Mouse (Mus musculus): ENCODE data around the gene Gdpd2. TPM values are rescaled to one million over a fixed set of nuclear protein-coding genes. Genes with fewer than 3 reads are reported as not detected.

Gene Gdpd2
- total RNA-seq (2015) = 1.2 and 4.7 TPM in 2 replicates
- 0.73 and 2.7 TPM in 2 replicates for total RNA-seq (2017)

DNA sequence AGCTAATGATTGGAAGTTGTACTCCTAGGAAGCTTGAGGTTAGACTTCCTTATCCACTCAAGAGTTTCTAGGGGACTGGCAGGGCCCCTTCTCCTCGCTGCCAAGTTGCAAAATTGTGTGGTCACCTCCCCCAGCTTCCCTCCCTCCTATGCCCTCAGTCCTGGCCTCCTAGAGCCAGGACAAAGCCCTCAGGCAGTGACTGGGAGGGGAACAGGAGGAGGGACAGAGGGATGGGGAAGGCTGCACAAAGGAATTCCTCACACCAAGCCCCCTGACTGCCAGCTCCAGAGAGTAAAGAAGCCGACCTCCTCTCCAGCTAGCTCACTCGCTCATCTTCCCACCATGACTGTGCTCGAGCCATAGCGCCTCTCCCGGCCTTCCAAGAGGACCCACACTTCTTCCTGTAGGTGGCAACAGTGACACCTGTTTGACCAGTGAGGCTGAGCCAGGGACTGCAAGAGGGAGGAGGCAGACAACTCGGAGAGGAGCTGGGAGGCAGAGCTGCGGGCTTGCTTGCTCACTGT is at the start of gene Gdpd2:
TSS of gene Gdpd2 (plus strand) at position 209 of the 524 bp plus-strand sequence.
- peak; percentile 40 for ATAC-seq (ENCODE audit: poor library complexity, severe bottlenecking)

DNA sequence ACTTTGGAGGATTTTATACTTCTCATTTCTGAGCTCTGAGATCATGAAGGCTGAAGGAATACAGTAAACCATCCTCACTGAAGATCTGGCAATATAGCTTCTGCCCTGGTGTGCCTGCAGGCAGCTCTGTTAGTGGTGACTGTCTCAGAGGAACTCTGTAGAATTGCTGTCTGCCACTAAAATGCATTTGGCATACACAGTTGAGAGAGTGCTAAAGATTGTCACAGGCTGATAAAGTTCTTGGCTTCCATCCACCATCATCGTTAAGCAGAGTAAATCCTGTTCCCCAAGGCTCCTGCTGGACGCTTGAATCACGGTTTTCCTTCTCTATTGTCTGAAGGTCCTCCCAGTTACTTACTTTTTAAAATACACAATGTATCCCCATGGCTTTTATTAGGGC is 43.1 kb upstream of the Gdpd2 start:
- no peak for ATAC-seq (ENCODE audit: poor library complexity, severe bottlenecking)

DNA sequence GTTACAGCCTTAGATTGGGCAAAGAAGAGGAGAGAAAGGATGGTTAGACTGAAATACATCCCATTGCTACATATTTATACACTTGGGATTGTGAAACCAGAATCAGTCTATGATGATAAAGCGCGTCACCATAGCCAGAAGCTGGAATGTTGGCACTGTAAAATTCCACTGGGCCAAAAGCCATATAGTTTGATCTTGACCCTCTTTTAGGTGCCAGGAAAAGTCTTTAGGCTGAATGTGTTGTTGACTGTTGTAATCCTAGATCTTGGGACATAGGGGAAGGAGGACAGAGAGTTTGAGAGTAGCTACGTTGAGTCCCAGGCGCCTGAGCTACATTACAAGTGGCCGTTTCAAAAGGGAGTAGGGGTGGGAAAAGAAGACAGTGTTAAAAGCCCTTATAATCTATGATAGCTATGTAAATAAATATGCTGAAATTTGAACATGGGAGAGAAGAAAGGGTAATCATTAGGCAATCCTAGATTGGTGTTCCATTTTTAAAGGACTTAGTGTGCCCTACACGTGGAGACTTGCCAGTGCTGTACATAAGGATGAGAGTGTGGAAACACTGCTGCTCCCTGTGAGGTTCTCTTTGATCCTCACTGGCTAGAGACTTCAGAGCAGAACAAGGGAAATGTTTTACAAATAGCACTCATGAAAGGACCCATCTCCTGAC is 42.2 kb upstream of the Gdpd2 start:
- ATAC-seq (ENCODE audit: poor library complexity, severe bottlenecking) = no peak

DNA sequence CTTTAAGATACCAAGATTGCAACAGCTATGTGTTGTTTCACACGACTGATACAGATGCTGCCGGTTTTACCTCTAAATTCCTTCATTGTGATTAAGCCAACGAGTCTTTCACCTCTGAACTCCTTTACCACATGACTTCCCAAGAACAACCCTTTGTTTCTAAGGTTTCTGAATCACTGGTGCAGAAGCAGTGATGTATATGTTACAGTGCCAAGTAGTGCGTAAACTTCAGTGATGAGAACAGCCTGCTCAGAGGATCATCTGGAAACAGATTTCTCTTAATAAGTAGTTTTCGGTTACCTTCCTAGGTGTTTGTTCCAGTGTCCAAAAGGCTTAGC is 41.7 kb upstream of the Gdpd2 start:
- no peak for ATAC-seq (ENCODE audit: poor library complexity, severe bottlenecking)

DNA sequence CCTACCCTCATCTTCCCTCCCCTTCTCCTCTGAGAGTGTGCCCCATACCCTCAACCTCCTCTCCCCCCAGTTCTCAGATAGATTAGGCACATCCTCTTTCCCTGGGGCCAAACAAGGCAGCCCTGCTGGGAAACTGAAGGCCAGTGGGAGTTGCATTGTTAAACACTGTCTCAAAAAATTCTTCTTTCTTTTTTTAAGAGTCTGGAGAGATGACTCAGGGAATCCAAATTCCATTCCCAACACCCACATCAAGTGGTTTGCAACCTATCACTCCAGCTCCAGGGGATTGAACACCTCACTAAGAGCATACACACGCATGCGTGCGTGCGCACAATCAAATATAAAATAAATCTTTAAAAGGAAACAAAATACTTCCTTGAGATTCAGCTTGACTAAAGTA is 32.9 kb upstream of the Gdpd2 start:
- ATAC-seq (ENCODE audit: poor library complexity, severe bottlenecking) = no peak

DNA sequence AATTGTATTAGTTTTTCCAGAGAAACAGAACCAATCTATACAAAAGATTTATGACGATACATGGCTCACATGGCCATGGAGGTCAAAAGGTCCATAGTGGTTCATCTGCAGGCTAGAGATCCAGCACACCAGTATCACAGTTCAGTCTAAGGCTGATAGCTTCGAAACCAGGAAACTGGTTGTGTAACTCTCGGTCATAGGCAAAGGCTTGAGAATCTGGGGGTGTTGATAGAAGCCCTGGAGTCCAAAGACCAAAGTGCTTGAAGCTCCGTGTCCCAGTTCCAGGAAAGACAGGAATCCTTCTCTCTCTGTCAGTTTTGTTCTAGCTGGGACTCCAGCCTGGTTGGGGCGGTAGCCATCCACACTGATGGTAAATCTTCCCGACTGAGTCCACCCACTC is 21.6 kb upstream of the Gdpd2 start:
- ATAC-seq (ENCODE audit: poor library complexity, severe bottlenecking) = no peak

DNA sequence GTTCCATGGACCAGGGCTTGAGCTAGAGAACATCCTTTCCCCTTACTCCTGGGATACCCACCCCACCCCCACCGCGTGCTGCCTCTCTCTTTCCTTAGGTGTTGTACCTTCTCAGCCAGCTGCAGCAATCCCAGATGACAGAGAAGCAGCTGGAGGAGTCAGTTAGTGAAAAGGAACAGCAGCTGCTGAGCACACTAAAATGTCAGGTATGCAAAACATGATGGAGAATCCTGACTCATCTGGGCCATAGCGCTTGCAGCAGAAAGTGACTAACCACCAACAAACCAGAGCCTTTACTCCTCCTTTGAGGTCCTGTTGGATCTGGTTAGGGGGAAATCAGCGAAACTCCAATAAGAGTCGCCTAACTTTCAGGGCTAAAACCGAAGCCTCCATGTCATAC is 13.5 kb upstream of the Gdpd2 start:
- ATAC-seq (ENCODE audit: poor library complexity, severe bottlenecking) = no peak

DNA sequence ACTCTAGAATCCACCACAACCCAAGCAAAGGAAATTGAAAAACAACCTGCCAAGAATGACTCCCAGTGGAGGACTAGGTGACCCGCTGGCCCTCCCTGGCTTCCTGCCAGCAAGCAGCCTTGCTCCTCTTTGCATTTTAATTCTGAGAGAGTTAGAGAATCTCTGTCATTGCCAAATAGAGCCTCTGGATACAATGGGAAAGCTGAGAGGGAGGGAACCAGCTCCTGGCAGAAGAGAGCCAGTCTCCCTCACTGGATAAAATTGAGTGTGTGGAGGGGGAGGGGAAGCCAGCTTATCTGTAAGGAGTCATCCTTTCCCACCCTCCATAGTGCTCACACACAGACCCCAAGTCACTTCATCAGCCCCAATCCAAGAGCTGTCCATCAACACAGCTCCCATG is 726 bp upstream of the Gdpd2 start:
- no peak for ATAC-seq (ENCODE audit: poor library complexity, severe bottlenecking)

DNA sequence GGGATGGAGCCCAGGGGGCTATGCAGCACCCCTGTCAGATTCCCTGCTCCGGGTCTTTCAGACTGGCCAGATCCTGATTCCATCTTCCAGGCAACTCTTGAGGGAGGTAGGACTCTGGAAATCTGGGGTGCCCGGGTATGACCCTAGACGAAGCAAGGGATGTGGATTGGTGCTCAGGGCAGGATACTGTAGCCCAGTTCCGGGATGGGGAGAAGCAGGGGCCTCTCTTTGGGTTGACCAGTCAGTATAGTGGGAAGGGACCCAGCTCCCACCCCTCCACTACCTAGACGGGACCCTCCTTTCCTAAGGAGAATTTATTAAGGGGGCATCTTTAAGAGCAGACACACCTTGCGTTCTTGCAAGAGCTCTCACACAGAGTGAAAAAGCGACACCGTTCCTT is 593 bp downstream of the Gdpd2 start:
- ATAC-seq (ENCODE audit: poor library complexity, severe bottlenecking) = no peak

DNA sequence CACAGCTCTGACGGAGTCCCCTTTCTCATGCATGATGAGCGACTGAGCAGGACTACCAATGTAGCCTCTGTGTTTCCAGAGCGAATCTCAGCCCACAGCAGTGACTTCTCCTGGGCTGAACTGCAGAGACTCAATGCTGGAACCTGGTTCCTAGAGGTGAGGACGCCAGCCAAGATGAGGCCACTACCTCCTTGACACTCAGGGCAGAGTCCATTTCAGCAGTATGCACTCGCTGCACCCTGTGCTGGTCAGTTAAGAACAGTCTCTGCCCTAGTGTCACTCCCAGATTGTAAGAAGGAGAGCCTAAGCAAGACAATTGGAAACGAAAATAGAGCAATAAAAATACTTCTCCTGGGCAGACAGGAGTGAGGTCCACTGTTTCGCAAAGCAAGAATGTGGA is 4.7 kb downstream of the Gdpd2 start:
- ATAC-seq (ENCODE audit: poor library complexity, severe bottlenecking) = no peak

DNA sequence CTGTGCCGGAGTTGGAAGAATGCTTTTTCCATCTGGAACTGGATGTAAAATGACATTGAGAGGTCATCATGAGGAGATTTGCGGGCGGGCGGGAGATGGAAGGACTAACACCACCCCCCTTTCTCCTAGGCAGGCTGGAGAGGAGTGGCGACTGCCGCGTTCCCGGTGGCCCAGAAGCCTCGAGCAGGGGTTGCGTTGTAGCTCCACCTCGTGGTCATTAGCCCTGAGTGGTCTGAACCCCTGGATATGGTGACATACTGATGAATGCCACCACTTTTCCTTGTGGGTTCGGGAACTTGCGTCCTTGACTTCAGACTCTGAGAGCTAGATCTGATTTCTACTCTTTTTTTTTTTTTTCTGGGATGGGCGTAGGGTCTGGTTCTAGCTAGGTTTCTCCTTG is 9.2 kb downstream of the Gdpd2 start:
- ATAC-seq (ENCODE audit: poor library complexity, severe bottlenecking) = peak; percentile 80

DNA sequence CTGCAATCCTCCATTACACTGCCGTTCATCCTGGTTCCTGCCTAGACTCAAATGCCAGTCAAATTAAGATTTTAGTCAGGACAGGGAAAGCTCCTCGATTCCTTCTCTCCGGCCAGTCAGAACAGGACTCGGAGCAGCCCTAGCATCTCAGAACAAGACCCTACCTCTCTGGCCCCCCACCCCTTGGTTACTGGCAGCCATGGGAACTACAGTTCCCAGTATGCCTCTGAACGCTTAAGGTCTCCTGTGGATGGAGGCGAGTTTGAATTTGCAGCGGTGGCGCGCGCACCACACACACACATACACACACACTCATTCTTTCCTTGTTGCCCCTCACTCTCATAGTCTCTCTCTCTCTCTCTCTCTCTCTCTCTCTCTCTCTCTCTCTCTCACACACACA is 9.8 kb downstream of the Gdpd2 start:
- no peak for ATAC-seq (ENCODE audit: poor library complexity, severe bottlenecking)

DNA sequence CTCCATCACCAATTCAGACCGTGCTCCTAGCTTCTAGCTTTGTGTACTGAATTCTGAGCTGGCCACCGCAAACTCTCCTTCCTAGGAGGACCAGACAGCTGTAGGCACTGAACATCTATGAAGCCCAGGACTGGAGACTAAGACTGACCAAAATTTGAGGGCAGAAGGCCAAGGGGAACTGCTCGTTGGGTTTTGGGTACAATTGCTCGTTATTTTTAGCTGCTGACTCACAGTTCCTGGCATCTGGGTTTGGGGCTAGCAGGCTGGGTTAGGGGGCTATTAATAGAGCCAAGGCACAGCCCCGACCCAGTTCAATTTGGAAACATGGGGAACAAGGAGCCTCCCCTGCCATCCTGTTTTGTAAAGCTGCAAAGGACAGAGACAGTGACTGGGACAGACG is 11.1 kb downstream of the Gdpd2 start:
- peak; percentile 69 for ATAC-seq (ENCODE audit: poor library complexity, severe bottlenecking)

DNA sequence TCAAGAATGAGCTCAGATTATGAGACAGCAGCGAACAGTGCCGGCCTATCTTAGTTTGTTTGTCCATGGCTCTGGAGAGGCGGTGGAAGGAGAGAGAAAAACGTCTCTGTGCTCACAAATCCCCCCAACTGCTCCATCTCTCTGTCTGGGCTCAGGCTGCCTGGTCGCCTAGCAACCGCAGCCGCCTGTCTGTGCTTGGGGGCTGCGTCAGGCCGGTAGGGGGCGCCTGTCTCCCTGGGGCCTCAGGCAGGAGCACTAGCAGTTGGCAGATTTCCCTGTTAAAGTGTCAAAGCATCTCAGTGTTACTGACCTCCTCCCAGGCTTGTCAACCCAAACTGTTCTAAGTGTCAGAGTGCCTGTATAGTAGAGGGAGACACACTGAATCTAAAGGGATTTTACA is 12.3 kb downstream of the Gdpd2 start:
- peak; percentile 32; the same call in 1 of the 2 replicates for ATAC-seq (ENCODE audit: poor library complexity, severe bottlenecking)

DNA sequence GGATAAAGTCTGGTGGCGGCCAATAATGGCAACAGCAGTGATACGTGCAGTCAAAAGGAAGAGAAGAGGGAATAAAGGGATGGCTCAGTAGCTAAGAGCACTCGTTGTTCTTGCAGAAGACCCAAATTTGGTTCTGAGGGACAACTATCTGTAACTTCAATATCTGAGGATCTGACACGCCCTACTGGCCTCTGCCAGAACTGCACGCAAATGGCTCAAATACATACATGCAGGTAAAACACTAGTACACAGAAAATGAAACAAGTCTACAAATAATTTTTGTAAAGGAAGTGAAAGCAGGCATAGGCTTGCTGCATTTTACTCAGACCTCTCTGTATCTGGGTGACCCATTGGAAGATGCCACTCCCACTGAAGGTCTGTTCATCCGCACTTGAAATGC is 36.2 kb downstream of the Gdpd2 start:
- ATAC-seq (ENCODE audit: poor library complexity, severe bottlenecking) = no peak

DNA sequence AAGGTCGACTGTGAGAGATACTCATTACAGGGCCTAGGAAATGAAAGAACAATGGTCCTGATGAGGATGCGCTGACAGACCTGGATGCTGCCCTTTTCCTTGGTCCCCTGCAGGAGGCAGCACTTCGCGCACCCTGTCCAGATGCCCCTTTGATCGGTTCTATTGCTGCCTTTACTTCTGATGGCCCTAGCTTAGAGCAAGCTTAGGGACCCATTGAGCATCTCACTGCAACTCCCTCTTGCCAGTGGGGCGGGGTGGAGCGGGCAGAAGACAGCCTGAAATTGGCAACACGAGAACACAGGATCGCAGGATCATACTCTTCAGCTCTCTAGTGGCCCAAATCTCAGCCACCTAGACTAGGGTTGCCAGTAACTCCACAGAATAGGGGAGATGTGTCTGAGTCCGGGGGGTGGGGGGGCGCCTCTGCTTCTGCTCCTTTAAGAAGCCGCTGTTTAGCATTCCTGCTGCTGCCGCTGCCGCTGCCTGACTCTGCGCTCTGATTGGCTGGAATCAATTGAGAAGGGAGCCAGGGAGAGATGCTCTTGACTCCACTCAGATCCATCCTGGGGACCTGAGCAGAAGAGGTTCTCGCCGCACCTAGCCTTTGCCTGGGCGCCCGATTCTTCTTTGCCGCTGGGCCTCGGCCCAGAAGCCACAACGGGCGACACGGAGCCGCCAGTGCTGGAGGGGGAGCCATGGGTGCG is 37.7 kb downstream of the Gdpd2 start, which contains the start of gene Dlg3:
TSS of gene Dlg3 (plus strand) at position 542 of the 704 bp plus-strand sequence.
- peak; percentile 51 for ATAC-seq (ENCODE audit: poor library complexity, severe bottlenecking)

DNA sequence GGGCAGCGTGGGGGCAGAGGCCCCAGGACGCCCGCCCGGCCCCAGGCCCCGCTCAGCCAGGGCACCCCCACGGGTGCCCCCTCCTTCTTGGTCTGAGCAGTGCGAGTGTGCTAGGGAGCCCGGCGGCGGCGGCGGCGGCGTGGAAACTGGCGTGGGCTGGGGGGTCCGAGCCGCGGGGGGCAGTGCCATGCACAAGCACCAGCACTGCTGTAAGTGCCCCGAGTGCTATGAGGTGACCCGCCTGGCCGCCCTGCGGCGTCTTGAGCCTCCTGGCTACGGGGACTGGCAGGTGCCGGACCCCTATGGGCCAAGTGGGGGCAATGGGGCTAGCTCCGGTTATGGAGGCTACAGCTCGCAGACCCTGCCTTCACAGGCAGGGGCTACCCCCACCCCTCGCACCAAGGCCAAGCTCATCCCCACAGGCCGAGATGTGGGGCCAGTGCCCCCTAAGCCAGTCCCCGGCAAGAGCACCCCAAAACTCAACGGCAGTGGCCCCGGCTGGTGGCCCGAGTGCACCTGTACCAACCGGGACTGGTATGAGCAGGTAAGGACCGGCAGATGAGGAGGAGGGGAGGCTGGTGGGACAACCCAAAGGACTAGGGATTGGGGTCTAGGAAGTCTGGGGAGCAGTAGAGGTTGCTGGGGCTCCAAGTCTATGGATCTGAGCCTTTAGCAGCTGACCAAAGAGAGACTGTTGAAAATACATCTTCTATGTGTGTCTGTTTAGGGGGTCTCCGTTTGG is 38.4 kb downstream of the Gdpd2 start:
- no peak for ATAC-seq (ENCODE audit: poor library complexity, severe bottlenecking)

DNA sequence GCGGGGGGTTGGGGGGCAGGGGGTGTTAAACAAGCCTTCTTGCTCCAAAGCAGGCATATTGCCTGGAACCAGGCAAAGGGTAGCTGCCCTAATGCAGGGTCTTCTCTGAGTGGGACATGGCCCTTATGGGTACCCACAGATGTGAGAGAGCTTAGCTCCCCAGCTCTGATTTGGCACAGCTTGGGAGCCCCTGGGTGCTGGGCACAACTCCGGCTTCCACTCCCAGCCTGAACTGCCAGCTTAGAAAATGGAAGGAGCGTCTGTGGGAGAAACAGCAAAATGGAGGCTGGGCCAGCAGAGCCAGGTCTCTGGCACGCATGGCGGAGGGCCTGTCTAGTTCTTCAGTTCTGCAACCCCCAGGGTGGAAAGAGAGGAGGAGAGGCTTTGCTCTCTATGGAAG is 39.6 kb downstream of the Gdpd2 start:
- no peak for ATAC-seq (ENCODE audit: poor library complexity, severe bottlenecking)

DNA sequence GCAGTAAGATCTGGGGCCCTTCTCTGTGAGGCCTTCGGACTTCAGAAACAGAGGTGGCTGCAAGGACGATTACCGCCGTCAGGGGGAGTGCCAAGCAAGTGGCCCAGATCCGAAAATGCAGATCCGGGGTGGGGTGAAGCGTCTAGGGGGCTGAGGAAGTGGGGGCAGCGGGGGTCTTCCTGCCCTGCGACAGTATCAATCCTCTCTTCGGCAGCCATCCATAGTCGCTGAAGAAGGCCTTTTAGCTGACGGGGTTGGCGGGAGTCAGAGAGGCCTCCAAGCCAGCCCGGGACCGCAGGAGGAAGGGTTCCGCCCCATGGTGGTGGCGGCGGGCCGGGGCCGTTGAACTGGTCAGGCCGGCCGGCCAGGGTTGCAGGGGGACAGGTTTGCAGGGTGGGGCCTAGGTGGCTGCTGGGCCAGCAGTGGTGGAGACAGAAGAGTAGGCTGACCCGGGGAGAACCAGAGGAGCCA is 44.7 kb downstream of the Gdpd2 start:
- peak; percentile 74 for ATAC-seq (ENCODE audit: poor library complexity, severe bottlenecking)

DNA sequence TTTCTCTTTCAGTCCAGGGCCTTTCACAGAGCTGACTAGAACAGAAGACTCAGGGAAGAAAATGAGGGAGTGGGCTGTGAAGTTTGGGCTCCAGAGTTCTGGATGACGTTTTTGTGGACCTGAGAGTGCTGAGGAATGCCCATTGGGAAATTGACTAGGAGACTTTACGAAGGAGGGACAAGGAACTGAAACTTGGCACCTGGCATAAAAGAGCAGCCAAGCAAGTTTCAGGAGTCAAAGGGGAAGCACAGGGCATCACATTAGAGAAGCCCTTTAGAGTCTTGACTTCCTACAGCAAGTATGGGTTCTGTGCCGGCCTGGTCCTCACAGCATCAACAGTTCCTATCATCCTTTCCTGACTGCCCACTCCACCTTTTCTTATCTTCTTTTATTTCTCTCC is 45.7 kb downstream of the Gdpd2 start:
- peak; percentile 24; the same call in 1 of the 2 replicates for ATAC-seq (ENCODE audit: poor library complexity, severe bottlenecking)

DNA sequence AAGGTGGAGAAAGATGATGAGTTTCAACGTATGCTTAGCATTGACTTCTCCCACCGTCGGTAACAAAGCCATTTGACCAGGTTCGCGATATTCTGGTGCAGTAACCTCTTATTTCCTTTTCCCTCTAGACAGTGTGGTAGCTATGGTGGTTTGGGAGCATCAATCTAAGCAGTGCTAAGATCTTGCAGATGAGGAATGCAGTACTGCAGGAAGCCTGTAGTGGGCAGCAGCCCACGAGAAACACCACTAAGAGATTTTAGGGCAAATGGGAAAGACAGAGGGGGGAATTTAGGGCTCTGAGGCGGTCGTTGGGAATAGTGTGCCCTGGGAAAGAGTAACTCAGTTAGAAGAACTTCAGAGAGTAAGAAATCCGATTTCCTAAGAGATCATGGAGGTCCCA is 46.8 kb downstream of the Gdpd2 start:
- ATAC-seq (ENCODE audit: poor library complexity, severe bottlenecking) = peak; percentile 62

All from megakaryocyte, adult 5-6 weeks (primary cell).